Mouse (Mus musculus) B cell, adult (primary cell): ENCODE measurements around the gene Sacs. TPM values are rescaled to one million over a fixed set of nuclear protein-coding genes. Genes with fewer than 3 reads are reported as not detected.

Source experiments
- total RNA-seq: library from RNA; stranded (reverse); gene quantifications from 4 replicates; pipeline ENCODE4 v1.2.4, GENCODE M21; 2023; ENCODE audit not compliant: inconsistent age

Gene Sacs
- total RNA-seq = 15.9 to 19.8 TPM (median 17.9 TPM) in 4 replicates

GRCm38 (mm10) chr14:61137994-61138726 lies at the start of gene Sacs:
Sacs (plus strand) TSS chr14:61138457.

DNA sequence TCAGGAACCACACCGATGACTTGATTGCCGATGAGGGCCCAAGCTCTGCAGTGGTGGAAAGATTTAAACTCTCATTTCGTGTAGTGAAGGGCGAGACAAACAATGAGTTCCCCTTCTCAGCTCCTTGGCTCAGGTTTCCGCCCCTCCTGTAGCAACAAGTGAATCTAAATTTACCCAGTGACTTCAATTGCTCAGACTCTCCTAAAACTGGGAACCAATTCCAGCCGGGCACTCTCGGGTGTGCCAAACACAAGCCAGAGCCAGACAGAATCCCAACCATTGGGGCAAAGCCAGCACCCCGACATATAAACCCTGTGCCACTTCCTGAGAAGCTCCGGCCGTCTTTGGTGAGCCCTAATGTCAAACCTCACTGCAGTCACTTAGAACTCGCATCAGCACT lies 120.1 kb downstream of the Sacs start, which contains the start of gene Sgcg:
Gene Sgcg, minus strand, starts transcription at position 139 of the 400 bp plus-strand sequence.

Other genes with a start within 250 kb of the Sacs start
- gene Tnfrsf19, start 92.0 kb upstream of the Sacs start, total RNA-seq = 1.6 to 2.6 TPM (median 2.2 TPM) in 4 replicates
- gene Sgcg, start 120.0 kb downstream of the Sacs start, total RNA-seq = not detected in 4 replicates
- 1.7 to 2.4 TPM (median 2.0 TPM) in 4 replicates for gene Arl11, start 171.3 kb downstream of the Sacs start, total RNA-seq
- gene Ebpl, start 222.0 kb downstream of the Sacs start, total RNA-seq = 2.7 to 3.2 TPM (median 3.0 TPM) in 4 replicates